Mouse (Mus musculus) kidney, embryonic 14.5 days (tissue): ENCODE results near the gene Kitl. TPM values are rescaled to one million over a fixed set of nuclear protein-coding genes. Genes with fewer than 3 reads are reported as not detected.

ENCODE experiments used
- ATAC-seq: fragments of 200-750 bp; cut with Nextera tagmentation; 2 replicates; pipeline ENCODE4 v1.8.0; 2017; ENCODE audit warnings: moderate number of reproducible peaks, mild to moderate bottlenecking, moderate TSS enrichment, moderate library complexity; ENCODE audit not compliant: low FRiP score, low TSS enrichment
- H3K27ac ChIP-seq: fragments of 300-500 bp; sonication (generic); 2 replicates; pipeline ENCODE4 v1.5.1; 2014; ENCODE audit warnings: low read depth, mild to moderate bottlenecking, low read length, moderate library complexity, mixed read lengths
- H3K27me3 ChIP-seq: fragments of 300-500 bp; sonication (generic); 2 replicates; pipeline ENCODE4 v1.6.1; 2014; ENCODE audit warnings: mild to moderate bottlenecking, low read length; ENCODE audit not compliant: control insufficient read depth, insufficient read depth
- H3K36me3 ChIP-seq: fragments of 300-500 bp; sonication (generic); 2 replicates; pipeline ENCODE4 v1.6.1; 2014; ENCODE audit warnings: low read length, mixed read lengths; ENCODE audit not compliant: control insufficient read depth, insufficient read depth
- H3K4me1 ChIP-seq: fragments of 300-500 bp; sonication (generic); 2 replicates; pipeline ENCODE4 v1.6.1; 2014; ENCODE audit warnings: low read length, mixed read lengths; ENCODE audit not compliant: control insufficient read depth, insufficient read depth
- H3K4me2 ChIP-seq: fragments of 300-500 bp; sonication (generic); replicated peaks from 2 replicates; pipeline ENCODE4 v1.6.1; 2014; ENCODE audit warnings: low read depth, mild to moderate bottlenecking, low read length
- H3K4me3 ChIP-seq: fragments of 300-500 bp; sonication (generic); 2 replicates; pipeline ENCODE4 v1.5.1; 2014; ENCODE audit warnings: mild to moderate bottlenecking, low read length
- H3K9ac ChIP-seq: fragments of 300-500 bp; sonication (generic); 2 replicates; pipeline ENCODE4 v1.6.1; 2014; ENCODE audit warnings: low read depth, mild to moderate bottlenecking, low read length, moderate library complexity
- H3K9me3 ChIP-seq: fragments of 300-500 bp; sonication (generic); 2 replicates; pipeline ENCODE4 v1.6.1; 2016; ENCODE audit warnings: low read length; ENCODE audit not compliant: control insufficient read depth
- WGBS: fragments of 180-500 bp; shearing (Covaris S2); extraction: QIAGEN DNeasy Blood & Tissue Kit; methylation state at CpG from one replicate; pipeline ENCODE4 v1.1.7; 2014; 5-methylcytosine and 5-hydroxymethylcytosine counted together
- polyA plus RNA-seq: library from polyadenylated mRNA; unstranded; fragments of >200 nt; fragmentation: Nextera tagmentation; extraction: Ambion mirVana; gene quantifications from 2 replicates; pipeline ENCODE4 v1.2.1, GENCODE M21; 2014

Gene Kitl
- polyA plus RNA-seq, result 16.7 and 35.2 TPM in 2 replicates

GRCm38 (mm10) chr10:100015370-100016325, at the start of gene Kitl:
TSS of gene Kitl (plus strand) at chr10:100015630.
- WGBS, result under 1% methylated on average over 56 of the region's 70 CpGs
- peak; percentile 90 for ATAC-seq
- H3K4me3 ChIP-seq, result peak within 1 kb of the TSS; percentile 64
- peaks cover 19% of the 10 kb centered on the region for H3K4me1 ChIP-seq
- peak within 1 kb of the TSS; percentile 69 for H3K9ac ChIP-seq
- H3K9me3 ChIP-seq, result no peaks in the 10 kb centered on the region
- peak within 1 kb of the TSS; percentile 63 for H3K4me2 ChIP-seq
- H3K27me3 ChIP-seq, result peaks cover 4% of the 10 kb centered on the region
- H3K27ac ChIP-seq, result no peak within 1 kb of the TSS; the same call in 1 of the 2 replicates
- no peaks in the 10 kb centered on the region for H3K36me3 ChIP-seq

GRCm38 (mm10) chr10:99972866-99973265, 42.6 kb upstream of the Kitl start:
- Histone ChIP-seq H3K4me3 (no peak overlapping the region), H3K4me1 (no peaks in the 10 kb centered on the region), H3K9me3 (no peaks in the 10 kb centered on the region), H3K9ac (no peak overlapping the region), H3K36me3 (no peaks in the 10 kb centered on the region), H3K4me2 (no peak overlapping the region), H3K27me3 (no peaks in the 10 kb centered on the region), H3K27ac (no peak overlapping the region)
- WGBS, result 65% methylated on average over 8 of the region's 8 CpGs
- ATAC-seq, result no peak

GRCm38 (mm10) chr10:99980096-99980495, 35.3 kb upstream of the Kitl start:
- WGBS, result 87% methylated on average over 3 of the region's 3 CpGs

GRCm38 (mm10) chr10:99980916-99981315, 34.5 kb upstream of the Kitl start:
- no peak overlapping the region for H3K9ac ChIP-seq
- no peaks in the 10 kb centered on the region for H3K9me3 ChIP-seq
- H3K27ac ChIP-seq, result no peak overlapping the region
- H3K27me3 ChIP-seq, result no peaks in the 10 kb centered on the region
- no peak overlapping the region for H3K4me2 ChIP-seq
- H3K4me3 ChIP-seq, result no peak overlapping the region
- WGBS, result 65% methylated on average over 2 of the region's 2 CpGs
- H3K4me1 ChIP-seq, result no peaks in the 10 kb centered on the region
- H3K36me3 ChIP-seq, result no peaks in the 10 kb centered on the region
- ATAC-seq, result no peak

More at GRCm38 (mm10) chr10:99980096-99980495, 35.3 kb upstream of the Kitl start:
- Histone ChIP-seq H3K4me3 (no peak overlapping the region), H3K4me1 (no peaks in the 10 kb centered on the region), H3K36me3 (no peaks in the 10 kb centered on the region), H3K9ac (no peak overlapping the region), H3K27me3 (no peaks in the 10 kb centered on the region), H3K9me3 (no peaks in the 10 kb centered on the region), H3K27ac (no peak overlapping the region), H3K4me2 (no peak overlapping the region)
- ATAC-seq, result no peak

- WGBS, result 81% methylated on average over 5 of the region's 5 CpGs
- Histone ChIP-seq H3K27me3 (no peaks in the 10 kb centered on the region), H3K4me2 (no peak overlapping the region), H3K4me1 (no peaks in the 10 kb centered on the region), H3K9me3 (no peaks in the 10 kb centered on the region), H3K9ac (no peak overlapping the region), H3K36me3 (no peaks in the 10 kb centered on the region), H3K4me3 (no peak overlapping the region), H3K27ac (no peak overlapping the region)
- ATAC-seq, result no peak
These were observed 33.5 kb upstream of the Kitl start for GRCm38 (mm10) chr10:99981887-99982286.

GRCm38 (mm10) chr10:99986745-99987144, 28.7 kb upstream of the Kitl start:
- H3K27ac ChIP-seq, result no peak overlapping the region
- WGBS, result 30% methylated on average over 8 of the region's 8 CpGs
- no peak for ATAC-seq
- no peaks in the 10 kb centered on the region for H3K36me3 ChIP-seq
- H3K9me3 ChIP-seq, result no peaks in the 10 kb centered on the region
- peak overlapping the region; percentile 19 for H3K4me2 ChIP-seq
- no peaks in the 10 kb centered on the region for H3K4me1 ChIP-seq
- H3K9ac ChIP-seq, result no peak overlapping the region
- no peaks in the 10 kb centered on the region for H3K27me3 ChIP-seq
- no peak overlapping the region for H3K4me3 ChIP-seq

- Histone ChIP-seq H3K4me3 (no peak overlapping the region), H3K27ac (no peak overlapping the region), H3K4me2 (no peak overlapping the region), H3K9ac (no peak overlapping the region), H3K27me3 (no peaks in the 10 kb centered on the region), H3K36me3 (no peaks in the 10 kb centered on the region), H3K9me3 (no peaks in the 10 kb centered on the region), H3K4me1 (no peaks in the 10 kb centered on the region)
- no peak for ATAC-seq
These were observed 25.7 kb upstream of the Kitl start for GRCm38 (mm10) chr10:99989758-99990157.

- no peaks in the 10 kb centered on the region for H3K4me1 ChIP-seq
- no peaks in the 10 kb centered on the region for H3K36me3 ChIP-seq
- no peak overlapping the region for H3K27ac ChIP-seq
- no peak for ATAC-seq
- H3K4me2 ChIP-seq, result no peak overlapping the region
- no peaks in the 10 kb centered on the region for H3K27me3 ChIP-seq
- no peak overlapping the region for H3K9ac ChIP-seq
- no peak overlapping the region for H3K4me3 ChIP-seq
- WGBS, result 85% methylated on average over 9 of the region's 9 CpGs
- no peaks in the 10 kb centered on the region for H3K9me3 ChIP-seq
These were observed 23.3 kb upstream of the Kitl start for GRCm38 (mm10) chr10:99992121-99992520.

GRCm38 (mm10) chr10:100001452-100001851, 14.0 kb upstream of the Kitl start:
- H3K27me3 ChIP-seq, result no peaks in the 10 kb centered on the region
- H3K9ac ChIP-seq, result no peak overlapping the region
- H3K27ac ChIP-seq, result no peak overlapping the region
- WGBS, result 68% methylated on average over 4 of the region's 4 CpGs
- H3K36me3 ChIP-seq, result no peaks in the 10 kb centered on the region
- no peaks in the 10 kb centered on the region for H3K9me3 ChIP-seq
- no peaks in the 10 kb centered on the region for H3K4me1 ChIP-seq
- no peak overlapping the region for H3K4me2 ChIP-seq
- no peak overlapping the region for H3K4me3 ChIP-seq
- ATAC-seq, result no peak
